15 mouse cellular contexts compared by ENCODE assay signal in the genomic region with DNA sequence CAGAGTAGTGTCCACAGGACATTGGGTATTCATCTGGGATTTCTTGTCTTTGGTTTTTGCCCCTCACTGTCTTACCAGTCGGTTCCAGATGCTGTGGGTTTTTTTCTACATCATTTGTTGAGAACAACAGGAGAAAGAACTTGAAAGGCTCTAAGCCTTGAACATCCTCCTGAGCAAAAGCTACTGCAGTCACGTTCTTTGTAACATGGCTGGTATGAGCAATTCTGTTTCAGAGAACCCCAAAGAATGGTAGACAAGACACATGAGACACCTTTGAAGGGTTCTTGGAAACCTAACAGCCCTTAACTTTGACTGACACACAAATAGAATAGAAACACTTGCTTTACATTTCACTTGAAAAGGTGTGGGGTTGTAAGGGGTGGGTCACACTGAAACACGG.
"Had no signal": no experiment of that assay in that cellular context is flagged by ENCODE, and none has a peak within 500 bp of the region (broad histone marks: within the 10 kb centered on the region; RNA-seq: fewer than 3 reads in every experiment).

No protein-coding gene starts in this region.

- H3K27me3 ChIP-seq: limb, embryonic 13.5 days; midbrain, embryonic 15.5 days had no signal

- H3K4me2 ChIP-seq: limb, embryonic 13.5 days; midbrain, embryonic 11.5 days; midbrain, embryonic 15.5 days had no signal

- DNase-seq: kidney, adult 18-20 months; kidney, postnatal 10 days; kidney, postnatal 4 days; left cerebral cortex, postnatal 4 days; lung, adult 18-20 months; lung, postnatal 10 days; lung, postnatal 4 days; right cerebral cortex, postnatal 14 days; thymus, postnatal 4 days had no signal

- ATAC-seq: midbrain, embryonic 15.5 days had no signal

- H3K4me1 ChIP-seq: midbrain, embryonic 15.5 days had no signal

- H3K9ac ChIP-seq: limb, embryonic 13.5 days; liver, embryonic 14.5 days; midbrain, embryonic 15.5 days had no signal

- H3K27ac ChIP-seq: layer of hippocampus, adult 2 months; limb, embryonic 13.5 days; liver, embryonic 14.5 days; midbrain, embryonic 15.5 days; stomach, postnatal 0 days had no signal

- H3K4me3 ChIP-seq: layer of hippocampus, adult 2 months; limb, embryonic 13.5 days; midbrain, embryonic 15.5 days had no signal

- H3K36me3 ChIP-seq: midbrain, embryonic 15.5 days had no signal

- H3K9me3 ChIP-seq: midbrain, embryonic 15.5 days had no signal
